8 mouse cellular contexts compared by ENCODE assay signal in genomic region chr1:86488326-86488725, GRCm38 (mm10). TPM values are rescaled to one million over a fixed set of nuclear protein-coding genes. Genes with fewer than 3 reads are reported as not detected.
DNase-seq lines count a peak whose midpoint lies in the region; ATAC-seq and TF ChIP-seq lines count a peak whose summit lies in the region.

No protein-coding gene starts in this region.

- no peaks in the 10 kb centered on the region for H3K4me1 ChIP-seq in cortical plate, adult 2 months (ENCODE audit: control insufficient read depth, insufficient read depth, low read length)
- H3K4me1 ChIP-seq in intestine, embryonic 14.5 days (replicated peaks; ENCODE audit: control insufficient read depth, insufficient read depth, low read length): peaks cover 35% of the 10 kb centered on the region

- H3K27ac ChIP-seq in left cerebral cortex, adult 2 months: peak overlapping the region; percentile 100
- H3K27ac ChIP-seq in cortical plate, adult 2 months (ENCODE audit: insufficient read depth, low read length): no peak overlapping the region
- H3K27ac ChIP-seq in intestine, embryonic 14.5 days (ENCODE audit: low read depth): peak overlapping the region; percentile 97
- H3K27ac ChIP-seq in macrophage: peak overlapping the region; percentile 91

- H3K36me3 ChIP-seq in intestine, embryonic 14.5 days (ENCODE audit: control insufficient read depth, insufficient read depth, low read length): no peaks in the 10 kb centered on the region
- H3K36me3 ChIP-seq in macrophage (ENCODE audit: inconsistent target): no peaks in the 10 kb centered on the region

- 54% methylated on average over 7 of the region's 7 CpGs for WGBS in intestine, embryonic 14.5 days
- 79% methylated on average over 7 of the region's 7 CpGs for WGBS in macrophage (ENCODE audit: missing documents)

- H3K79me2 ChIP-seq in macrophage (ENCODE audit: inconsistent target): peaks cover 8% of the 10 kb centered on the region; the same call in 1 of the 2 replicates

- no peak for ATAC-seq in intestine, embryonic 14.5 days (replicated peaks; ENCODE audit: low FRiP score, low TSS enrichment, low read depth)
- ATAC-seq in frontal cortex, adult (ENCODE audit: low TSS enrichment): no peak

- TF ChIP-seq POLR2A in cortical plate, adult 2 months (IDR thresholded peaks at IDR 0.05; ENCODE audit: extremely low read depth, insufficient read depth, low read length): no peak

- no peaks in the 10 kb centered on the region for H3K27me3 ChIP-seq in intestine, embryonic 14.5 days (replicated peaks; ENCODE audit: control insufficient read depth, insufficient read depth, low read length)

- intact Hi-C loops in left cerebral cortex, adult 2 months (cut with DNase I): no loop called here

- H3K4me3 ChIP-seq in left cerebral cortex, adult 2 months: peak overlapping the region; percentile 80
- H3K4me3 ChIP-seq in cortical plate, adult 2 months (ENCODE audit: insufficient read depth, low read length): peak overlapping the region; percentile 52
- H3K4me3 ChIP-seq in intestine, embryonic 14.5 days (ENCODE audit: low read depth, low read length): peak overlapping the region; percentile 83
- H3K4me3 ChIP-seq in macrophage (ENCODE audit: inconsistent target): peak overlapping the region; percentile 81

- TF ChIP-seq CTCF in left cerebral cortex, adult 2 months (IDR thresholded peaks at IDR 0.05): no peak
- TF ChIP-seq CTCF in cortical plate, adult 2 months (IDR thresholded peaks at IDR 0.05; ENCODE audit: extremely low read depth, insufficient read depth, low read length): no peak

- H3K9me3 ChIP-seq in intestine, embryonic 14.5 days (ENCODE audit: control insufficient read depth, low read length): no peaks in the 10 kb centered on the region

- H3K4me2 ChIP-seq in intestine, embryonic 14.5 days (ENCODE audit: low read length): peak overlapping the region; percentile 85

- no peak for DNase-seq in left cerebral cortex, adult 2 months (ENCODE audit: extremely low spot score in 1 of 2, low spot score in 2 of 2)
- no peak for DNase-seq in left cerebral cortex, adult 8-10 months (ENCODE audit: low spot score in 2 of 2)
- no peak for DNase-seq in intestine, embryonic 14.5 days (ENCODE audit: low spot score)
- no peak for DNase-seq in adrenal gland, adult 8-10 months
- DNase-seq in spleen, postnatal 36 days (ENCODE audit: low spot score in 2 of 2): no peak

- H3K9ac ChIP-seq in intestine, embryonic 14.5 days (ENCODE audit: low read length): peak overlapping the region; percentile 97

RNA-seq across cellular contexts. Expression of gene Ptma, which starts 38.2 kb away (rescaled TPM):
- total RNA-seq in left cerebral cortex, adult 2 months (2021): 100 to 1,000 TPM; 353 to 363 TPM
- total RNA-seq in left cerebral cortex, adult 8-10 months (2022): 100 to 1,000 TPM; 407 to 432 (median 416) TPM
- 548 and 595 TPM in 2 replicates for polyA plus RNA-seq in cortical plate, adult 2 months (2012; rRNA removed)
- polyA plus RNA-seq in intestine, embryonic 14.5 days (2014; fragmentation: Nextera tagmentation; extraction: Ambion mirVana): 2,795 and 2,826 TPM in 2 replicates
- total RNA-seq in macrophage (2018; cell fraction: chromatin; rRNA removed): 100 to 1,000 TPM in 1 of 26 experiments, 10 to 100 TPM in 25; 14.8 to 195 (median 44.0) TPM
- 100 to 1,000 TPM; 533 to 930 (median 702) TPM for total RNA-seq in macrophage (2018; cell fraction: cytosol; rRNA removed)
- 100 to 1,000 TPM; 100 to 475 (median 211) TPM for total RNA-seq in macrophage (2018; cell fraction: nucleus; rRNA removed)
- 808 to 1,710 TPM (median 1,042 TPM) in 3 replicates for polyA plus RNA-seq in macrophage (2018)
- 100 to 1,000 TPM; 448 to 514 (median 510) TPM for total RNA-seq in adrenal gland, adult 8-10 months (2022)
